Mouse (Mus musculus) left cerebral cortex, postnatal 36 days (tissue): ENCODE results near the gene Fam241b. TPM values are rescaled to one million over a fixed set of nuclear protein-coding genes. Genes with fewer than 3 reads are reported as not detected.
"Not testable (repeated sequence)": the region's sequence is repeated elsewhere in the genome, so short reads cannot be mapped to it uniquely, and the experiment has no call there.

ENCODE experiments used
- DNase-seq, 2 experiments: peaks; one replicate each; pipeline ENCODE4 v3.0.0; 2021 to 2022; ENCODE audit warnings: low spot score in 2 of 2, mixed read lengths in 1 of 2
- intact Hi-C: fragments of 180-260 bp; cut with DNase I; formaldehyde crosslinking; loops from one replicate; pipeline ENCODE4 v1.15.1; 2025
- total RNA-seq, 2 experiments: library from RNA; stranded (reverse); gene quantifications; 2 replicates each; pipeline ENCODE4 v1.2.3; 2021

Fam241b gene
- total RNA-seq, 2 experiments from 2014 or later = 51.1 to 59.8 TPM

DNA sequence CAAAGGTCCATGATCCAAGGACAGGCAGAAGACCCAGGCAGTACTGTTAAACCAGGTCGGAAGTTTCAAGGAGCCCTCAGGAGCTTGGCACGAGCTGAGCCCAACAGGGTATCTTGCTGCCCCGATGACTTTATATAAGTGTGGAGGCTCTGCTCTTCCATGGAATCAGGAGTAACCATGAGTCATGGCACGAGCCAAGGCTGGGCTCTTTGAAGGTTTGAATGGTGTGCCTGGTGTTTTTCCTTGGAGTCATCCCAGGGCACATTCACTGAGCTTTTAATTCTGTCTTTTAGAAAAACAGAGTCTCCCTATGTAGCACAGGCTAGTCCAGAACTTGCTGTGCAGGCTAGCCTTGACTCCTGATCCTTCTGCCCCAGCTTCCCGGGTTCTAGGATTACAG lies 55.3 kb downstream of the Fam241b start:
- intact Hi-C loops = no loop called here
- no peak for DNase-seq

DNA sequence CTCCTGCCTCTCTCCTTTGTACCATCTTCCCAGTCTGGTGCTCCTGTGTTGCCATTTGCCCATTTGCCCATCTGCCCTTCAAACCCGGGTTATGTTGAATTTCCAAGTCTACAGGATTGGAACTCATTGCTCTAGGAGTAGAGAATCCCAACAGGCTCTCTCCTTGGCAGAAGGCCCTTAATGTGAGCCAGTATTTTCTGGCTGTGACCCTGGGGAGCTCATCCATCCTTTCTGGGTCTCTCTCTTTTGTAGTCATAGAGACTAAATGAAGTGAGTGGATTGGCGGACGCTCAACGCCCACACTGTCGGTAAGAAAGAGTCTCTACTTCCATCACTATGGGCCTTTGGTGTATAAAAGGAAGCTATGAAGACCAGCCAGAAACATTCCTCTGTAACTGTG lies 56.9 kb downstream of the Fam241b start:
- intact Hi-C loops = no loop called here

DNA sequence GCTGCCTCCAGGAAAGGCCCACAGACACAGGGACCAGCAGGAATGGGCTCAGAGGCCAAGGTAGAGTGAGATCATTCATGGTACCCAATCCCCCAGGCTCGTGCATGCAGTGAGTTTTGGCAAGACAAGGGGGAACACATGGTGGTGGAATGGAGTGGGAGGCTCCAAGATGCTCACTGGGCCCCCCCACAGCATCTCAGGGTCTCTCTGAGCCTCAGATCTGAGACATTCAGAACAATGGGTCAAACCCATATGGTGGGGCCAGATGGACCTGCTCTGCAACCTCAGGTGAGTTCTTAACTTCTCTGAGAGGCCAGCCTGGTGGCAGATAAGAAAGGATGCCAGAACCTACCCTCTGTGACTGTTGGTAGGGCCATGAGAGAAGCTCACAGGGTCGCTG lies 57.7 kb downstream of the Fam241b start:
- no peak for DNase-seq
- intact Hi-C loops = no loop called here

More for the DNA sequence above, 56.9 kb downstream of the Fam241b start:
- no peak for DNase-seq

DNA sequence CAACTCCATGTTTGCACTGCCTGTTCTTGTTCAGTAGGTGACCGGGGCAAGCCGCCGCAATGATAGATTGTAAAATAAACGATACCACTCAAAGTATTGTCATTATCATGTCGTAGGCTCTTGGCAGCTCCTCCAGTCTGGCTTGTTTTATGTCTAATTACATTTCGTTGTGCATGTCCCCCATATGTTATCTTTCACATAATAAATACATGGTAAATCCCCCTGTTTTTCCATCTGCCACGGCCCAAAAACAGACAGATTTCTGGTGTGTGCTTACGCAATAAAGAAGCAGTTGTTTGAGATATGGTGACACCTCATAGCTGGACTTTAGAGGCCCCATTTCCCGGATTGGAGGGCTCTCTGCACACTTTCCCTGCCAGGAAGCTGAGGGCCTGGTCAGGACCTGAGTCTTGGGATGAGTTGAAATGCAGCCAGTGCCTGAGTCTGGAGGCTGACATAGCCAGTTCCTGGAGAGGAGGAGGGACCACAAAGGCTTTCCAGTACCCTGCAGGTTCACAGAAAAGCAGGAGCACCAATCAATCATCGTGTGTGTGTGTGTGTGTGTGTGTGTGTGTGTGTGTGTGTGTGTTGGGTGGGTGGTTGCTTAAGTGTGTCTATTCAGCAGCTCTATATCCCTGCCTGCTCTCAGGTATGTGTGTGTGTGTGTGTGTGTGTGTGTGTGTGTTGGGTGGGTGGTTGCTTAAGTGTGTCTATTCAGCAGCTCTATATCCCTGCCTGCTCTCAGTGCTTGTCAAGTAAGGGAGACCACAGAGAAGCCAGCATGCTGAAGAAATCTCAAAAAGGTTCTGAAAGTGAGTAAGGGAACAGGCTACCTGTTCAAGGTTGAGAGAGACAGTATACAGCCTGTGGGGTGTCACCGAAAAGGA lies 67.2 kb downstream of the Fam241b start:
- intact Hi-C loops = no loop called here
- no peak for DNase-seq

DNA sequence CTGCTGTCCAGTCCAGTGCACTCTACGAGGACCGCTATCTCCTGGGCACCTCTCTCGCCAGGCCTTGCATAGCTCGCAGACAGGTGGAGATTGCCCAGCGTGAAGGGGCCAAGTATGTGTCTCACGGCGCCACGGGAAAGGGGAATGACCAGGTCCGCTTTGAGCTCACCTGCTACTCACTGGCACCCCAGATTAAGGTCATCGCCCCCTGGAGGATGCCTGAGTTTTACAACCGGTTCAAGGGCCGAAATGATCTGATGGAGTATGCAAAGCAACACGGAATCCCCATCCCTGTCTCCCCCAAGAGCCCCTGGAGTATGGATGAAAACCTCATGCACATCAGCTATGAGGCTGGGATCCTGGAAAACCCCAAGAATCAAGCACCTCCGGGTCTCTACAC lies 72.4 kb downstream of the Fam241b start:
- intact Hi-C loops, DNase-seq: not testable (repeated sequence)

DNA sequence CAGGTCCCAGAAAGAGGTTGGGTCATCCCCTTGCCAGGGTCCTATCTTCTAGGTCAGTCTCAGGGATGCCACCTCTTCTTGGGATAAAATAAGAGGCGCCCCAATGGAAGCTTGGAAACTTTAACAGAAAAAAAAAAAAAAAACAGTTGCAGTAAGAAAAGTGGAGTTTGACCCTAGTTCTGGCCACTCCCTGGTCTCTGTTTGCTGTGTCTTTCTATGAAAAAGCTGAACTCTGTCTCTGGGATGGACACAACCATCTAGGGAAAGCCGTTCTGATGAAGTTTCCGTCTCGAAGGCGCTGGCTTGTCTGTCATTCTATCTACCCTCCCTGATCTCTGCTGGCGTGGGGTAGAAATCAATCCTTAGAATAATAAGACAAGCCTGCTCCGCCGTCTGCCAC lies 73.1 kb downstream of the Fam241b start:
- intact Hi-C loops = no loop called here
- DNase-seq = no peak

DNA sequence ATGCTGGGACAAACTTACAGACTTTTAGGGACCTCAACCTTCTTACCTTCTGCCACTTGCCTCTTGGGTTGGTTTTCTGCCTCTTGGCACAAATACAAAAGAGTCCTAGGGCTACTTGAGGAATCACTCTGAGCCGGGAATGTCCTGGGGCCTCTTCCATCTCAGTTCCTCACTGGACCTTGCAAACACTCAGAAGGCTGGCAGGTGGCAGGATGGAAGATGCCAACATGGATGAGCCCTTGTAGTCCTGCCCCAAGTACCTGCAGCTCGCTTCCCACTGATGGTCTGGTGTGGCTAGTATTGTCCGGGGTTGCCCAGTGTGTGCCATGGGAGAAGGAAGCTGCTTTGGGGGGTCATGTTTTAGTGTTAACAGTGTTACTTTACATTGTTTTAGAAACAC lies 73.8 kb downstream of the Fam241b start:
- no peak for DNase-seq
- intact Hi-C loops = no loop called here

DNA sequence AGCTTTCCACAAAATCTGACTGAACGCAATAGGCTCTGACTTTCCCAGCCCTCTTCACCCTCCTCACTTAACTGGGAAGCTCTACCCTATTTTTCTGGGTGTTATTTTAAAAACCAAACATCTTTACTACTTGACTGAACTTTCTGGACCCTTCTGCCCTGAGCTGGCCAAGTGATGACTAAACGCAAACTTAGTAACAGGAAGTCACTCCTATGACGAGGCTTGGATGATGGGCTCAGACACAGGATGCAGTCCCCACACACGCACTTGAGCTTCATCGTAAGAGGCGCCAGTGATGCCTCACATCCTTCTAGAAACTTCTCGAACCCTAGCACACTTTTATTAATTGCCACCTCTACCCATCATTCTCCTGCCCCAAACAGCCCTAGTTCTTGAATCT lies 74.3 kb downstream of the Fam241b start:
- no peak for DNase-seq
- intact Hi-C loops = no loop called here

DNA sequence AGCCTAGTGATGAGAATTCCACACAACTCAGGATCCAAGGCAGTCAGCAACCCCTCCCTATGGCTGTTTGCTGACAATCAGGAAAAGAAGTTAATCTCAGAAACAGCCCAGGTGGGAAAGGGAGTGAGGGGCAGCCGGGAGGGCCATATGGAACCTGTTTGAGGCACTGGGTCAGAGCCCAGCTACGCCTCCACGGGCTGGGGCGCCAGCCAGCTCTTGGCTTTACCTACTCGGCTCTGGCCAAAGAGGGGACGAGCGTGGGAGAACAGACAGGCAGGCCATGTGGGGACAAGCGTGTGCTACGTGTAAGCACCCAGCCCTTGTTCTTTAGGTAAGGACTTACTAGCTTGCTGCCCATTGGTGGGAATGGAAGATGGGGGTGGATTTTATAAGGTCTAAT lies 75.2 kb downstream of the Fam241b start:
- no peak for DNase-seq
- intact Hi-C loops = no loop called here

DNA sequence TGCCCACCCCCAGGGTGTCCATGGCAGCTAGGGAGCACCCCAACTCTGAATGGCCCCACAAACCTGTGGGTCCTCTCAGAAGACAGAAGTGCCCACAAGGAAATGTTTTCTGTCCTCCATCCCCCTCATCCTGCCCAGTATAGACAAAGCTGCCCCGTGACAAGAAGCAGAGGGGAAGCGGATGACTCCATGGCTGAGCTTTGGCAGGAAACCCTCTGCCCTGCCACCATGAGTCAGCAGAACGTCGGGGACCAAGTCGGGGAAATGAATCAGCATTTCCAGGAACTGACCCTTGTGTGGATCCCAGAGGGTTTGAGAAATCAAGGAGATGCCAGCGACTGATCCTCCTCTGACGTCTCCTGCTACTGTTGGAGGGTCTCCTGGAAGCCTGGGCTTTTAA lies 77.5 kb downstream of the Fam241b start:
- intact Hi-C loops = no loop called here

DNA sequence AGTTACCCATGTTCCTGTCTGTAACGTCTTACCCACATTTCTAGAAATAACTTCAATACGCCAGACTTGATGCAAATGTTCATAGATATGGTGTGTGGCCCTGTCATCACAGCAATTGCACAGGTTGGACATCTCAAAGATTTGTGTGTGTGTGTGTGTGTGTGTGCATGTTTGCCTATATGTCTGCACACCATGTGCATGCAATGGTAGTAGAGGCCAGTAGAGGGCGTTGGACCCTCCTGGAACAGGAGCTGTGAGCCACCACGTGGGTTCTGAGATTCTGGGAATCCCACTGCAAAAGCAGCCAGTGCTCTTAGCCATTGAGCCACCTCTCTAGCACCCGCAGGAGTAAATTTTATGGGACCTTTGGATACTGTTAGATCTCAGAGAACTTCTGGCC lies 80.9 kb downstream of the Fam241b start:
- no peak for DNase-seq
- intact Hi-C loops = no loop called here

More for the DNA sequence above, 77.5 kb downstream of the Fam241b start:
- DNase-seq = no peak

DNA sequence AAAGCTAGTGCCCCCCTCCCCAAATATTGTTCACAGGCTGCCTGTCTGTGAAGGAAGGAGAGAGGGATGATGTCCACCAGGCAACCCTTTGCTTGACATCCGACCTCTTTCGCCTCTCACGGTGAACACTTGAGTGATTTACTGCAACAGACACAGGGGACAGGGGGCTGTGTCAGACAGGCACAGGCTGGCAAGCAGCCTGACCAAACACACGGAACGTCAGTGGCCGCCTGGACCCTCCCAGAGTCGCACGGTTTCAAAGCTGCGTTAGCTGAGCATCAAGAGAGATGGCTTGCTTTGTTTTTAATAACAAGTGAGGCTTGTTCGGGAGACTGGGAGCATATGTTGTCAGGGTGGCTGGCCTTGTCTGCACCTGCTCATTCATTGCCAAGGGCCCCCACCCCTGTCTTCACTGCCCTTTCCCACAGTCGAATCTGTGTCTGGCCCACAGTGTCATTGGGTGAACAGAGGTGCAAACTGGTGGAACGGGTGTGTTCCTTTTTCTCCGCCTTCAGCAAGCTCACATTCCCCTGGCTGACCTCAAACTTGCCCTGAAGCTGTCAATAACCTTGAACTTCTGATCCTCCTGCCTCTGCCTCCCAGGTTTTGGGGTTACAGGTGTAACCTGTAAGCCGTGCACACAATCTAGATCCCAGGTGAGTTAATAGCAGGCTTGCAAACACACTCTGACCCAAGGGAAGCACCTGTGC lies 82.6 kb downstream of the Fam241b start:
- no peak for DNase-seq
- intact Hi-C loops = no loop called here

DNA sequence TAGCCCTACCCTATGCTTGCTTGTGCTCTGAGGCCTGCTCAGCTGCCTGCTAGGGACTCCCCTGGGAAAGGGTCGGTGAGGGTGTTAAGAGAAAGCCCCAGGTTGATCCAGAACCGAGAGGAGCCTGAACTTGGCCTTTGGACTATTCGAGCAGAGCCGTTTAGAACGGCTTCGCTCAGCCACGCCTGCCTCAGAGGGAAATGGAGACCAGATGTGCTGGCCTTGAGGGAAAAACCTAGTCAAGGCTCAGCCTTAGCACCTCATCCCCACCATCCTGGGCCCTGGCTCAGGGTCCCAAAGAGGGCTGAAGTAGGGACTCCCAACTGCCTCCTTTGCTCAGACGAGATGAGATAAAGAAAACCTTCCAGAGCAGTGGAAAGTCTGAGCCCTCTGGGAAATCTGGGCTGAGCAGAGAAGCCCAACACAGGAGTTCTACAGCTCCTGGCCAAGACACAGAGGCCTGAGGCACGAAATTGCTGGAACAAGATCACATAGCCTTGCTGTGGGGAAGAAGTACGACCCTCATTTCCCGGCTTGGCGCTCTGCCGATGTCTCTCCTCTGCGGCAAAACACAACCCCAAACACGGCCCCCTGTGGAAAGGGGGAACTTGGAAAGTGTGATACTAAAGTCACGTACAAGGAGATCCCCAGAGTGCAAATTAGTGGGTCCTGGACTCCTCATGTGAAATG lies 83.4 kb downstream of the Fam241b start:
- DNase-seq = no peak
- intact Hi-C loops = no loop called here

DNA sequence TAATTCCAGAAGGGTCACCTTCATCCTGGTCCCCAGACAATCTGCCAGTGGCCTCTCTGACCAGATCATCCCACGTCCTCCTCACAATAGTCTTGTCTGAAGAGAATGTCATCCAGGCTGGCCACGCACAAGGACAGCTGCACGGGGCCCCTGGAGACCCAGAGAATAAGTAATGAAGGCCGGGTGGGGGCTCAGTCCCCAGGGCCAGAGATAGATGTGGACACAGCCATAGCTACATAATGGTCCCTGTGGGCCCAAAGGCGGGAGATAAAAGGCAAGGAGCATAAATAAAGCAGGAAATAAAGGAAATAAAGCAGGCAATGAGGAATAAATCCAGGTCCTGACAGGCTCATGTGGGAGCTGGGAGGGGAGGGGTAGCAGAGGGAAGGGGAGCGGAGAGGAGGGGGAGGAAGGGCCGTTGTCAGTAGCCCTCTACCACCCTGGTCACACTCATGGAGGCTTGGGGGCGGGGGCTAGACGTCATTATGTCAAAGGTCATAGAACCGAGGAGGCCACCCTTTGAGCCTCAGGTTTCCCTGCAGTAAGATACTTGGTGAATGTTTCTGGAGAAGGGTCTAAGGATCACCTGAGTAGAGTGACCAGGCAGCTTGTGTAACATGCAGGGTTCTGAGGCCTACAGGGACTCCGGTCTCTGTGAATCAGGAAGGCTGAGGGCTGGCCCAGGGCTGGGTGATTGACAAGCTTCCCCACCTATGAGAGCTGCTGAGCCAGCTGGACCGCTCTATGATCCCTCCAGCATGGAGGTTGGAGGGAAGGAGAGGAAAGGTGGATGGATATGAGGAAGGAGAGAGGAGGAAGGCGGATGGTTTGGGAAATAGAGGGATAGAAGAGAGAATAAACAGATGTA lies 85.0 kb downstream of the Fam241b start:
- DNase-seq = no peak
- intact Hi-C loops = no loop called here

Other genes with a start within 250 kb of the Fam241b start
- gene Col13a1, start 164.8 kb downstream of the Fam241b start, total RNA-seq = 1 to 10 TPM in 1 of 2 experiments, under 1 TPM in 1; 0.88 to 1.2 TPM
- gene Neurog3, start 10.8 kb downstream of the Fam241b start, total RNA-seq = not detected
- 10 to 100 TPM; 11.6 to 14.2 TPM for gene Tspan15, start 87.3 kb upstream of the Fam241b start, total RNA-seq
- gene Tacr2, start 108.5 kb upstream of the Fam241b start, total RNA-seq = under 1 TPM; 0.32 to 0.34 TPM
- 100 to 1,000 TPM; 310 to 327 TPM for gene Hk1, start 236.0 kb upstream of the Fam241b start, total RNA-seq